Mouse (Mus musculus) CH12.LX (cell line): ENCODE measurements around the gene Sf3a1. TPM values are rescaled to one million over a fixed set of nuclear protein-coding genes. Genes with fewer than 3 reads are reported as not detected.

Source experiments
- DNase-seq: peaks from one replicate; pipeline ENCODE4 v3.0.0-alpha.2; 2013; ENCODE audit errors: extremely low read depth
- H3K27ac ChIP-seq: 2 replicates; pipeline ENCODE4 v1.5.1; 2012; ENCODE audit warnings: low read depth, mild to moderate bottlenecking, control low read depth, moderate library complexity; ENCODE audit not compliant: insufficient read depth
- H3K27me3 ChIP-seq: replicated peaks from 2 replicates; pipeline ENCODE3; 2012; ENCODE audit warnings: inconsistent platforms
- H3K36me3 ChIP-seq, 2 experiments: replicated peaks in 1 of 2; 2 replicates each; pipeline versions ENCODE3 to v1.6.1; 2012; ENCODE audit warnings: inconsistent platforms in 1 of 2, low read length in 1 of 2, mild to moderate bottlenecking in 1 of 2, mixed read lengths in 1 of 2, moderate library complexity in 1 of 2; ENCODE audit not compliant: control insufficient read depth in 1 of 2, insufficient read depth in 1 of 2
- H3K4me1 ChIP-seq, 2 experiments: 2 replicates each; pipeline ENCODE4 v1.6.1; 2012; ENCODE audit warnings: inconsistent platforms in 1 of 2, moderate library complexity in 1 of 2; ENCODE audit not compliant: insufficient read depth in 2 of 2, control insufficient read depth in 1 of 2
- H3K4me2 ChIP-seq: 2 replicates; pipeline ENCODE4 v1.6.1; 2012; ENCODE audit warnings: low read depth, mild to moderate bottlenecking, control low read depth; ENCODE audit not compliant: poor library complexity, insufficient read depth, severe bottlenecking
- H3K4me3 ChIP-seq, 3 experiments: fragments of 150-350 bp in 1 of 3; sonication (generic) in 1 of 3; replicated peaks in 1 of 3; 2 replicates each; pipeline versions ENCODE3 to v1.5.1; 2011 to 2012; ENCODE audit warnings: low read depth in 2 of 3, low read length in 2 of 3, mild to moderate bottlenecking in 2 of 3, moderate library complexity in 2 of 3, control low read depth in 1 of 3, improper control_type of control experiment in 1 of 3, inconsistent platforms in 1 of 3, mixed read lengths in 1 of 3; ENCODE audit not compliant: poor library complexity in 1 of 3
- H3K79me2 ChIP-seq: replicated peaks from 2 replicates; pipeline ENCODE4 v1.6.1; 2012; ENCODE audit warnings: mild to moderate bottlenecking, moderate library complexity; ENCODE audit not compliant: control insufficient read depth, poor library complexity, insufficient read depth, severe bottlenecking; ENCODE audit errors: extremely low read depth
- H3K9ac ChIP-seq: 2 replicates; pipeline ENCODE4 v1.6.1; 2012; ENCODE audit warnings: low read depth, mild to moderate bottlenecking, control low read depth, moderate library complexity; ENCODE audit not compliant: insufficient read depth
- H3K9me3 ChIP-seq: replicated peaks from 2 replicates; pipeline ENCODE3; 2012; ENCODE audit warnings: low read length, inconsistent platforms, mixed read lengths
- BHLHE40 ChIP-seq: IDR thresholded peaks from 2 replicates; pipeline ENCODE4 v1.6.1; 2011; ENCODE audit warnings: mild to moderate bottlenecking, low read depth, low read length, improper control_type of control experiment
- CHD1 ChIP-seq: IDR thresholded peaks from 2 replicates; pipeline ENCODE4 v1.6.1; 2012; ENCODE audit warnings: low read depth, low read length, improper control_type of control experiment, inconsistent platforms
- CHD2 ChIP-seq: IDR thresholded peaks from 2 replicates; pipeline ENCODE4 v1.6.1; 2011; ENCODE audit warnings: low read length, improper control_type of control experiment
- CTCF ChIP-seq, 2 experiments: IDR thresholded peaks in 1 of 2; conservative IDR thresholded peaks in 1 of 2; 2 replicates each; pipeline ENCODE4 v1.5.1; 2011 to 2012; ENCODE audit warnings: low read depth in 2 of 2, low read length in 2 of 2, improper control_type of control experiment in 1 of 2, inconsistent platforms in 1 of 2, mild to moderate bottlenecking in 1 of 2, moderate library complexity in 1 of 2
- E2F4 ChIP-seq: IDR thresholded peaks from 2 replicates; pipeline ENCODE4 v1.6.1; 2011; ENCODE audit warnings: low read depth, low read length, improper control_type of control experiment; ENCODE audit not compliant: insufficient replicate concordance
- ELF1 ChIP-seq: IDR thresholded peaks from 2 replicates; pipeline ENCODE4 v1.6.1; 2014; ENCODE audit warnings: low read depth, mild to moderate bottlenecking, inconsistent platforms, low read length, improper control_type of control experiment
- EP300 ChIP-seq: IDR thresholded peaks from 2 replicates; pipeline ENCODE4 v1.6.1; 2011; ENCODE audit warnings: low read length, improper control_type of control experiment
- ETS1 ChIP-seq: conservative IDR thresholded peaks from 2 replicates; pipeline ENCODE4 v1.6.1; 2012; ENCODE audit warnings: low read depth, mild to moderate bottlenecking, inconsistent platforms, low read length, improper control_type of control experiment, moderate library complexity
- HCFC1 ChIP-seq: IDR thresholded peaks from 2 replicates; pipeline ENCODE4 v1.6.1; 2012; ENCODE audit warnings: low read depth, mild to moderate bottlenecking, inconsistent platforms, low read length, improper control_type of control experiment
- IRF4 ChIP-seq: IDR thresholded peaks from 2 replicates; pipeline ENCODE4 v1.6.1; 2014; ENCODE audit warnings: low read depth, mild to moderate bottlenecking, inconsistent platforms, low read length, improper control_type of control experiment
- JUN ChIP-seq: IDR thresholded peaks from 2 replicates; pipeline ENCODE4 v1.6.1; 2011; ENCODE audit warnings: low read depth, mild to moderate bottlenecking, low read length, improper control_type of control experiment, moderate library complexity; ENCODE audit not compliant: insufficient read depth
- JUND ChIP-seq: conservative IDR thresholded peaks from 2 replicates; pipeline ENCODE4 v1.6.1; 2011; ENCODE audit warnings: low read depth, low read length, improper control_type of control experiment
- KAT2A ChIP-seq: IDR thresholded peaks from 2 replicates; pipeline ENCODE4 v1.6.1; 2012; ENCODE audit warnings: low read length, improper control_type of control experiment, inconsistent platforms; ENCODE audit not compliant: insufficient replicate concordance
- MAZ ChIP-seq: IDR thresholded peaks from 2 replicates; pipeline ENCODE4 v1.6.1; 2012; ENCODE audit warnings: low read depth, mild to moderate bottlenecking, inconsistent platforms, low read length, improper control_type of control experiment, moderate library complexity
- MXI1 ChIP-seq: IDR thresholded peaks from 2 replicates; pipeline ENCODE4 v1.6.1; 2011; ENCODE audit warnings: mild to moderate bottlenecking, low read depth, low read length, improper control_type of control experiment
- MYC ChIP-seq: IDR thresholded peaks from 2 replicates; pipeline ENCODE4 v1.6.1; 2011; ENCODE audit warnings: low read depth, mild to moderate bottlenecking, improper control_type of control experiment, low read length
- NRF1 ChIP-seq: IDR thresholded peaks from 2 replicates; pipeline ENCODE4 v1.6.1; 2014; ENCODE audit warnings: low read depth, mild to moderate bottlenecking, inconsistent platforms, low read length, improper control_type of control experiment, moderate library complexity
- POLR2A ChIP-seq: IDR thresholded peaks from 2 replicates; pipeline ENCODE4 v1.6.1; 2011; ENCODE audit warnings: low read depth, mild to moderate bottlenecking, improper control_type of control experiment, low read length
- POLR2AphosphoS2 ChIP-seq: IDR thresholded peaks from 2 replicates; pipeline ENCODE4 v1.6.1; 2011; ENCODE audit warnings: low read depth, low read length, improper control_type of control experiment
- RCOR1 ChIP-seq: conservative IDR thresholded peaks from 2 replicates; pipeline ENCODE4 v1.6.1; 2012; ENCODE audit warnings: low read depth, mild to moderate bottlenecking, inconsistent platforms, low read length, improper control_type of control experiment
- SMC3 ChIP-seq: IDR thresholded peaks from 2 replicates; pipeline ENCODE4 v1.6.1; 2011; ENCODE audit warnings: low read depth, low read length, improper control_type of control experiment
- TBP ChIP-seq: conservative IDR thresholded peaks from 2 replicates; pipeline ENCODE4 v1.6.1; 2011; ENCODE audit warnings: low read depth, low read length, improper control_type of control experiment
- TCF12 ChIP-seq: IDR thresholded peaks from 2 replicates; pipeline ENCODE4 v1.6.1; 2014; ENCODE audit warnings: low read depth, mild to moderate bottlenecking, inconsistent platforms, low read length, improper control_type of control experiment
- UBTF ChIP-seq: IDR thresholded peaks from 2 replicates; pipeline ENCODE4 v1.6.1; 2012; ENCODE audit warnings: low read depth, mild to moderate bottlenecking, inconsistent platforms, low read length, improper control_type of control experiment, moderate library complexity
- USF1 ChIP-seq: IDR thresholded peaks from 2 replicates; pipeline ENCODE4 v1.6.1; 2014; ENCODE audit warnings: low read depth, mild to moderate bottlenecking, inconsistent platforms, low read length, improper control_type of control experiment
- dilution Hi-C: fragments of 300-500 bp; cut with MboI; formaldehyde crosslinking; loops from 2 replicates; pipeline ENCODE4 v1.14.3; 2020; ENCODE audit warnings: low sequenced_read_pairs; ENCODE audit not compliant: extremely low pct_unique_long_range_greater_than_20kb, extremely low pct_ligation_motif_present
- in situ Hi-C: fragments of 300-500 bp; cut with MboI; formaldehyde crosslinking; loops from 3 replicates; pipeline ENCODE4 v1.14.3; 2019; ENCODE audit warnings: low sequenced_read_pairs, low pct_ligation_motif_present, low pct_unique_long_range_greater_than_20kb, mixed read lengths
- polyA plus RNA-seq: library from polyadenylated mRNA; unstranded; fragments of >175 nt; gene quantifications from 2 replicates; pipeline ENCODE4 v1.2.1, GENCODE M21; 2012; ENCODE audit warnings: low read depth; ENCODE audit not compliant: insufficient read length
- total RNA-seq, 2 experiments: library from RNA; depleted of rRNA; stranded (reverse); fragments of 300-350 nt in 1 of 2; fragments of >200 nt in 1 of 2; gene quantifications; 2 replicates each; pipeline ENCODE4 v1.2.3; 2012 to 2014

The Sf3a1 gene
- total and polyA plus RNA-seq, 3 experiments: 29.5 to 97.6 (median 46.5) TPM

DNA sequence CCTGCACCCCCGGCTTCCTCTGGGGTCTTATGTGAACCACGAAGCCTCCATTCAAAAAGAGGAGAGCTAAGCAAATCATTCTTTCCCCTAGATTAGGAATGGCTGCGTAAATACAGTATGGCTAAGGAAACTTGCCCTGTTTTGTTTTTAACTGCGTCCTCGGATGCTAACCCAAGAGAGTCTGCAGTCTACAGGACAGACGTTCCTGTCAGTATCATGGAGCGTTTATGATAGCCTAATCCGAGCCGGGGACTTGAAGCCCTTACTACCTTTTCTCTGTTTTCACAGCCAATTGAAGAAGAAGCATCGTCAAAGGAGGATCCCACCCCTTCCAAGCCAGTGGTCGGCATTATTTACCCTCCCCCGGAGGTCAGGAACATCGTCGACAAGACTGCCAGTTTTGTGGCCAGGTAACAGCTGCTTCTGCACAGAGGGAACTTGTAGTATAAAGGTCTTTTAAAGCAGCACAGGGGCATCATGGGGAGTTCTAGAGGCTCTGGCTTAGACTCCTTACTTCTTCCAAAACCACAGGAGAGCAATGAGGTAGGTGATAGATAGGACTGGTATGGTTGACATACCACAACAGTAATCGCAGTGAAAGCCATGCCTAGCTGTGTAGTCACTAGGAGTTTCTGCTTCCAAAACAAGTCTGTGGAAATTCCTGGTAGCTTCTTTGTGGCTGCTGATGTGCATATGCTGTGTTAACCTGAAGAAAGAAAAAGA, 769 bp downstream of the Sf3a1 start:
- H3K4me2 ChIP-seq: peak overlapping the region; percentile 90
- H3K9ac ChIP-seq: peak overlapping the region; percentile 83
- H3K27me3 ChIP-seq: no peaks in the 10 kb centered on the region
- dilution Hi-C loops: no loop called here
- TF ChIP-seq POLR2AphosphoS2 (no peak), E2F4 (no peak), UBTF (no peak; the same call in 1 of the 2 replicates), MXI1 (no peak), TBP (no peak), EP300 (no peak), HCFC1 (no peak), KAT2A (no peak), ETS1 (no peak), JUN (no peak)
- H3K4me3 ChIP-seq: peak overlapping the region; percentile 89 to 92 (median 91)
- H3K4me1 ChIP-seq: peaks cover 24 to 59% of the 10 kb centered on the region in 2 experiments
- no peaks in the 10 kb centered on the region for H3K9me3 ChIP-seq
- H3K79me2 ChIP-seq: peaks cover 55% of the 10 kb centered on the region
- in situ Hi-C loops: no loop called here
- H3K36me3 ChIP-seq: peaks cover 36 to 48% of the 10 kb centered on the region in 2 experiments
- peak overlapping the region; percentile 63; the same call in 1 of the 2 replicates for H3K27ac ChIP-seq
- DNase-seq: no peak

GRCm38 (mm10) chr11:4164701-4165100, 4.6 kb downstream of the Sf3a1 start:
- in situ Hi-C loops: no loop called here
- no peak for TF ChIP-seq USF1
- no peak for TF ChIP-seq SMC3
- TF ChIP-seq CHD2: no peak
- TF ChIP-seq UBTF: no peak
- peak; percentile 34; the same call in 1 of the 2 replicates for TF ChIP-seq ELF1
- peak; percentile 49 for TF ChIP-seq JUN
- TF ChIP-seq POLR2A: no peak
- TF ChIP-seq CTCF (conservative IDR thresholded peaks at IDR 0.05 in 1 of 2, IDR thresholded peaks at IDR 0.05 in 1 of 2; ENCODE audit: low read depth in 2 of 2, low read length in 2 of 2): no peak
- peak; percentile 72 for TF ChIP-seq EP300
- TF ChIP-seq RCOR1: peak; percentile 56; the same call in 1 of the 2 replicates
- peak; percentile 94 for TF ChIP-seq IRF4
- TF ChIP-seq CHD1: no peak
- no peak; the same call in 1 of the 2 replicates for TF ChIP-seq ETS1
- peak; percentile 75 for TF ChIP-seq JUND
- TF ChIP-seq TCF12: 0 out of 2 replicates have a peak, but pooled peaks have one; percentile 36
- TF ChIP-seq MAZ: peak; percentile 70; the same call in 1 of the 2 replicates
- TF ChIP-seq NRF1: no peak
- peak; percentile 64 for TF ChIP-seq MYC
- peak; percentile 86 for TF ChIP-seq BHLHE40
- TF ChIP-seq, all 38 proteins: peak for 10
- H3K4me2 ChIP-seq: peak overlapping the region; percentile 23

More at GRCm38 (mm10) chr11:4164701-4165100, 4.6 kb downstream of the Sf3a1 start:
- peak; percentile 77 for DNase-seq
- Histone ChIP-seq H3K79me2 (peaks cover 75% of the 10 kb centered on the region), H3K9ac (0 out of 2 replicates have a peak overlapping the region, but pooled peaks have one; percentile 22), H3K27ac (peak overlapping the region; percentile 47; the same call in 1 of the 2 replicates), H3K4me1 (peaks cover 19 to 51% of the 10 kb centered on the region in 2 experiments), H3K27me3 (no peaks in the 10 kb centered on the region), H3K4me3 (no peak overlapping the region), H3K9me3 (no peaks in the 10 kb centered on the region), H3K36me3 (peaks cover 70 to 85% of the 10 kb centered on the region in 2 experiments)
- dilution Hi-C loops: no loop called here
